ENCODE assay signal across 16 mouse cellular contexts in the genomic region with DNA sequence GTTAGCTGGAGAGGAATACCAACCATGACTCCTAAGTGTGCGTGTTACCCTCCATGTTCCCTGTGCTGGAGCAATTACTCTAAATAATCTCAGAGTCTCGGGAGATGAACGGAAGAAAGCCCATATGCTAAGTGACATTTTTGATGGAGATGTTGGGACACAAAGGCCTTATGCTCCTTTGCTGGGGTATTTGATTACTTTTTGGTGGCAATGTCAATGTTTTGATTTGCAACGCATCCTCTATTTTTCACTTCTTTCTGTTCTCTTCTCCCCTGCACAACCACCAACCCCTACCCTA.
DNase-seq lines count a peak whose midpoint lies in the region; ATAC-seq and TF ChIP-seq lines count a peak whose summit lies in the region.
"Had no signal": no experiment of that assay in that cellular context is flagged by ENCODE, and none has a peak within 500 bp of the region (broad histone marks: within the 10 kb centered on the region; RNA-seq: fewer than 3 reads in every experiment).

No protein-coding gene starts in this region.

- H3K4me3 ChIP-seq in hindbrain, embryonic 13.5 days: no peak overlapping the region
- no peak overlapping the region for H3K4me3 ChIP-seq in hindbrain, embryonic 12.5 days
- H3K4me3 ChIP-seq in hindbrain, postnatal 0 days (ENCODE audit: low read length): no peak overlapping the region
- H3K4me3 ChIP-seq: heart, embryonic 13.5 days; neural tube, embryonic 12.5 days had no signal

- peak overlapping the region; percentile 81 for H3K27ac ChIP-seq in hindbrain, embryonic 13.5 days
- H3K27ac ChIP-seq in hindbrain, embryonic 12.5 days: no peak overlapping the region
- peak overlapping the region; percentile 61 for H3K27ac ChIP-seq in hindbrain, postnatal 0 days
- H3K27ac ChIP-seq: heart, embryonic 13.5 days; neural tube, embryonic 12.5 days had no signal

- ATAC-seq in hindbrain, embryonic 13.5 days (ENCODE audit: low FRiP score): no peak; the same call in 1 of the 2 replicates
- ATAC-seq in hindbrain, embryonic 12.5 days (ENCODE audit: low FRiP score): no peak
- 0 out of 2 replicates have a peak, but pooled peaks have one; percentile 10 for ATAC-seq in hindbrain, postnatal 0 days
- ATAC-seq: intestine, postnatal 0 days; lung, postnatal 0 days had no signal

- intact Hi-C loops in heart, postnatal 36 days (cut with DNase I): loop anchor here (5.0 kb wide), 1 partner anchor 68 kb away; no protein-coding TSS in a partner anchor

- H3K36me3 ChIP-seq in hindbrain, embryonic 13.5 days: no peaks in the 10 kb centered on the region
- H3K36me3 ChIP-seq in hindbrain, embryonic 12.5 days: no peaks in the 10 kb centered on the region
- H3K36me3 ChIP-seq in hindbrain, postnatal 0 days (ENCODE audit: insufficient read depth, low read length): no peaks in the 10 kb centered on the region
- H3K36me3 ChIP-seq: heart, embryonic 13.5 days; neural tube, embryonic 12.5 days had no signal

- DNase-seq in testis, postnatal 10 days (ENCODE audit: low spot score): peak; percentile 7
- no peak for DNase-seq in testis, postnatal 14 days (ENCODE audit: low spot score)
- DNase-seq in hindbrain, postnatal 0 days (ENCODE audit: low spot score): no peak
- DNase-seq in gastrocnemius, postnatal 25 days: no peak
- DNase-seq in heart, postnatal 36 days: no peak
- DNase-seq in kidney, postnatal 14 days: no peak
- DNase-seq: cerebellum, adult 8-10 months; gastrocnemius, postnatal 10 days; heart, adult 18-20 months; thymus, adult 2 months had no signal

- H3K4me2 ChIP-seq in hindbrain, embryonic 13.5 days: no peak overlapping the region
- H3K4me2 ChIP-seq in hindbrain, embryonic 12.5 days (replicated peaks): no peak overlapping the region
- no peak overlapping the region for H3K4me2 ChIP-seq in hindbrain, postnatal 0 days (ENCODE audit: low read depth, low read length)
- H3K4me2 ChIP-seq: heart, embryonic 13.5 days; neural tube, embryonic 12.5 days had no signal

- H3K4me1 ChIP-seq in hindbrain, embryonic 13.5 days (replicated peaks): no peaks in the 10 kb centered on the region; the same call in 1 of the 2 replicates
- H3K4me1 ChIP-seq in hindbrain, embryonic 12.5 days: no peaks in the 10 kb centered on the region
- H3K4me1 ChIP-seq in hindbrain, postnatal 0 days (ENCODE audit: insufficient read depth, low read length): no peaks in the 10 kb centered on the region
- H3K4me1 ChIP-seq: heart, embryonic 13.5 days; neural tube, embryonic 12.5 days had no signal

- H3K27me3 ChIP-seq in hindbrain, embryonic 13.5 days: no peaks in the 10 kb centered on the region
- no peaks in the 10 kb centered on the region for H3K27me3 ChIP-seq in hindbrain, embryonic 12.5 days
- H3K27me3 ChIP-seq in hindbrain, postnatal 0 days (ENCODE audit: insufficient read depth, low read length): no peaks in the 10 kb centered on the region
- H3K27me3 ChIP-seq: heart, embryonic 13.5 days; neural tube, embryonic 12.5 days had no signal

- no peak overlapping the region for H3K9ac ChIP-seq in hindbrain, embryonic 13.5 days
- H3K9ac ChIP-seq in hindbrain, embryonic 12.5 days: no peak overlapping the region
- H3K9ac ChIP-seq in hindbrain, postnatal 0 days (replicated peaks; ENCODE audit: low read length): no peak overlapping the region
- H3K9ac ChIP-seq: heart, embryonic 13.5 days; neural tube, embryonic 12.5 days had no signal

- TF ChIP-seq CTCF in hindbrain, postnatal 0 days (IDR thresholded peaks at IDR 0.05; ENCODE audit: low read depth): no peak

- 0 out of 2 replicates have a peak, but pooled peaks cover 4% of the 10 kb centered on the region for H3K9me3 ChIP-seq in hindbrain, embryonic 13.5 days
- no peaks in the 10 kb centered on the region for H3K9me3 ChIP-seq in hindbrain, embryonic 12.5 days (replicated peaks)
- H3K9me3 ChIP-seq in hindbrain, postnatal 0 days (ENCODE audit: low read length): no peaks in the 10 kb centered on the region
- H3K9me3 ChIP-seq: heart, embryonic 13.5 days; neural tube, embryonic 12.5 days had no signal

- WGBS in hindbrain, embryonic 13.5 days: 86% methylated on average over 4 of the region's 4 CpGs
- WGBS in hindbrain, embryonic 12.5 days: 93% methylated on average over 4 of the region's 4 CpGs
- 81% methylated on average over 4 of the region's 4 CpGs for WGBS in hindbrain, postnatal 0 days
